Mouse (Mus musculus): Measurements from ENCODE around the gene Tmem101. TPM values are rescaled to one million over a fixed set of nuclear protein-coding genes. Genes with fewer than 3 reads are reported as not detected.

Tmem101 gene
- 10 to 100 TPM; 13.7 to 14.7 TPM for total RNA-seq (2021)

DNA sequence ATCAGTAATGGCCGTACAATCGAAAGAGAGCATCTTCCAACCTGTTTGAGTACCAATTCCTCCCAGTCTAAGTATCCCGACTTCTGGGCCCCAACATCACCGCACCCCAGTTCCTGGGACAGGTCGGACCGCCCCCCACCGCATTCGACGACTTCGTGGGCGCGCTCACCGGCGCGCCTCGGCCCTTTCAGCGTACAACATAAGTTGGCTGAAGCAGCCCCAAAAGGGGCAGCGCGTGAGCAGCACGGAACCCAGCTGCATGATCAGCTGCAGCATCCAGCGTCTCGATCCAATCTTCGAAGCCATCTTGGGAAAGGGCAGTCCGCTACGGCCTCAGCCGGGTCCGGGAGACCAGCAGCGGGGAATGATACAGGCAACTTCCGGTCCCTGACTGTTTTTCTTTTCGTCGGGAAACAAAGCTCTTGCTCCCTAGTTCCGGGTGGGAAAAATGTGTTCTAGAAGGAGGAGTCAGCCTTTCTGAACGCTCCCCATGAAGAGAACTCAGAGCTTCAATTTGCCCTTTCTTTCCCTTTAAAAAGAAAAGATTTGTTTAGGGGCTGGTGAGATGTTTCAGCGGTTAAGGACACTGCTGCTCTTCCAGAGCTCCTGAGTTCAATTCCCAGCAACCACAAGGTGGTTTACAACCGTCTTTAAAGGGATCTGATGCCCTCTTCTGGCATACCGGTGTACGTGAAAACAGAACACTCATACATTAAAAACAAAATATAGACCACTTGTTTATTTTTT is at the start of gene Tmem101:
TSS of gene Tmem101 (minus strand) at position 366 of the 747 bp plus-strand sequence.
- peak; percentile 94 to 97 for DNase-seq
- intact Hi-C loops (cut with DNase I) = loop anchor here (2.0 to 5.0 kb wide), 2 partner anchors 67 to 111 kb away; partner anchors contain the start of gene Asb16

DNA sequence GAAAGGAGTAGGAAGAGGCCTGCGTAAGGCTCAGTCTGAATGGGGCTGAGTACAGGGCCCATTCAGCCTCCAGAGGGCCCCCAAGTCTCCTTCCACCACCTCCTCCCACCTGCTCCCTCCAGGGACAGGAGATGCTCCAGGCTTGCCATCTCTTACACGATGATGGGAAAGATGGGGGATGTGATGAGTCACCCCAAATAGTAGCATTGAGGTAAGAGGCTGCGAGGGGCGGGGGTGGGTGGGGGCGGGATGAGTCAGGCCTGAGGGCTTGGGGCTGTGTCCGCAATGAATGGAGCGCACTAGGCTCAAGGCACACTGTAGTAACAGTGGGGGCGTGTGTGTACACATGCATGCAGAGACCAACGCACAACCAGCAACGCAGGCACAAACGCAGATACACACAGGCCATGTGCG is 45.2 kb upstream of the Tmem101 start:
- intact Hi-C loops (cut with DNase I) = no loop called here

DNA sequence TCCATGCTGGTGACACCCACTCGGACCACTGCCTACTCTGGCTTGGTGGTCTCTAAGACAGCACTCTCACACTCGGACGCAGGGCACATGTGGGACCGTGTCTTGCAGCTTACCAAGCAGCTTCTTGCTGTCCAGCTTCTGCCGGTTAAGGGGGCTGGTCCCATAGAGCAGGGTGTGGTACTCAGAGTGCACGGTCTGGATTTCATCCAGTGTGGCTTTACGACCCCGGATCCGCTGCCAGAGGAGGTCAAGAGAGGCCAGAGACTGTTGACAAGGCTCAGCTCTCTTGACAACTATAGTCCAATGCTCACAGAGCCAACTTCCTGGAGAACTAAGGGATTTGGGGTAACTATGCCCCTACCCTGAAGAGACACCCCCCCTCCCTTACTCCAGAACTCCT is 43.7 kb upstream of the Tmem101 start:
- intact Hi-C loops (cut with DNase I) = no loop called here
- DNase-seq = no peak

More for the DNA sequence above, 45.2 kb upstream of the Tmem101 start:
- DNase-seq = no peak

DNA sequence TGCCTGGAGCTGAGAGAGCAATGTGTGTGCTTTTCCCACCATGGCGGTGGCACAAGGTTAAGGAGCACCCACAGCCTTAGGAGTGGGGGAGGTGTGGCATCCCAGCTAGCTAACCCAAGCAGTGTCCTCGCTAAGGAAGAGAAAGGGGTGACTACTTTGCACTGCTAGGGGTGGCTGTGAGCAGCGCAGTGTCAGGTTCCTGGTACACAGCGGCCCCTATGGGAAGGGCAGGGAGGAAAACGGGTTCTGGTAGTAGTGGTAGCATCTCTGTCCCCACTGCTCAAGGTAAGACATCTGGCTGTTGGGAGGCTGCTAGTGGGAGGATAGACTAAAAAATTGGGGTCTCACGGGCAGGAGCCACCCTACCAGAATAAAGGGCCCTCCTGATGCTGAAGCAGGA is 42.0 kb upstream of the Tmem101 start:
- no peak for DNase-seq
- intact Hi-C loops (cut with DNase I) = no loop called here

DNA sequence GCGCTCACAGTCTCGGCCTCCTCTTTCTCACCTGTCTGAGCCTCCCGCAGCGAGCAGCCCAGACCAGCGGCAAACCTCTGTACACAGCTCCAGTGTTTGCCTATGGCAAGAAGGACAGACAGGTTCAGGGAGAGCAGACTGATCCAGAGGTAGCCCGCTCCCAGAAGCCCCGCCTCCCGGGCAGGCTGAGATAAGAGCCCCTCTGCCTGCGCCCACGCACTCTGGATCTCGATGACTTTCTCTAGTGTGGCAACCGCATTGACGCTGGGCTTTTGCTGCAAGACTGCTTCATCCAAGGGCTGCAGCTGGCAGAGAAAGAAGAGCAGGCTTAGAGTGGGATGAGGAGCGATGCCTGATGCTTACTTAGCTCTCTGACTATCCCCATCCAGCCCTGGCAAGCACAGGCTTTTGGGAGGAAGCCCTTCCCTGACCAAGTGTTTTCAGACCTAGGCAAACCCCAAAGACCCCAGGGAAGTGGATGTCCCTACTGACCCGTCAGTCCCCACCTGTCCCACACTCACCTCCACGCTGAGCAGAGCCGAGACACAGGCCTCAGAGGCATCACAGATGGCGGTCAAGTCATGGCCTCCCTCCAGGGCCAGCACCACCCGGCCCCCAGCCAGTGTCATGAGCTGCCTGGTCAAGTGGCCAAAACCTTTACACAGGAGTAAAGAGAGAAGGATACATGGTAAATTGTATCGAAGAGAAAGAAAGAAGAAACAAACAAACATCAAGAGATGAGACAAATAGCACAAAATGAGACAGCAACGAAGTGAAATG is 40.0 kb upstream of the Tmem101 start:
- intact Hi-C loops (cut with DNase I) = no loop called here
- DNase-seq = no peak

DNA sequence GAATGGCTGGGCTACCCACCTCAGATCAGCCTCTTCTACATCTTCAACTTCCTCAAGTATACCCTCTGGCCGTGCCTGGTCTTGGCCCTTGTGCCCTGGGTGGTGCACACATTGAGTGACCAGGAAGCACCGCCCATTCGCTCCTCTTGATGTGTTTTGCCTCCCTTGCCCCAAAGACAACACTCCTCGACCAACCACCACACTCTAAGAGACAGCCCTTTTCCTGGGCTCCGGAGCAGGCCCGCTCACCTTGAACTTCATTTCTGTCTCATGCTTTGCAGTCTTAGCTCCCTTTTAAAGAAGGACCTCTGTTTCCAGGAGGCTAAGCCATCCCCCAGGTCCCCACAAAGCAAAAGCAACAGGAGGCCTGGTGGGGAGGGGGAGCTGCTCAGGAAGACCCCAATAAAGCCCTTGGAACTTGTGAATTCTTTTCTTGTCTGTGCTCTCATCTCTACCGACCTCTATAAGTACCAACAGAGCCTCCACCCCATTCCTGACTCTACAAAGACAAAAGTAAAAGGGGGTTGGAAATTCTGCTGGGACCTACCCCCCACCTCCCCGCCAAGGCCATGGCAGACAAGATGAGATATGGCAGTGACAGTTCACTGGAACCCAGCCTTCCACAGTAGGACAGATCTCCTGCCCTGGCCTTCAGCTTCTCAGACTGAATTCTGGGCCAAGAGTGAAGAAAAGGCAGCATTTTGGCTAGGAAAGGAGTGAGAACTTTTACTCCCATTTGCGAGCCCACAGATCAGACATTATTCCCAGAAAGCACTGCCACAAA is 37.6 kb upstream of the Tmem101 start:
- DNase-seq = no peak
- intact Hi-C loops (cut with DNase I) = no loop called here

DNA sequence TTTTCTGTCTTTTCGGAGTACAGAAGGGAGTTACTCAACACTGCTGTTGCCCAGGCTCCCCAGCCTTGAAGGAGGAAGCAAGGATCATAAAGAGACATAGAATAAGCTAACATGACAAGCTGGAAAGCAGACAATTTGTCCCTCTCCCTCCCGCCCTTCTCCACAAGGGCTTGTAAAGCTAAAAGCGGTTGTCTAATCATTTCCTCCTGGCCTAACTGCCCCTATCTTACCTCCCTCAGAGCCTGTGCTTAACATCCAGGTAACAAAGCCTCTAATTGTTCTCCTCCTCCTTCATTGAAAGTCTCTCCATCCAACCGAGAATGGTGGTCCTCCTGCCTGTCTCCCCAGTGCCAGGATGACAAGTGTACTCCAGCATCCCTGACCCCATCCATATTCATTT is 34.6 kb upstream of the Tmem101 start:
- DNase-seq = no peak
- intact Hi-C loops (cut with DNase I) = no loop called here

DNA sequence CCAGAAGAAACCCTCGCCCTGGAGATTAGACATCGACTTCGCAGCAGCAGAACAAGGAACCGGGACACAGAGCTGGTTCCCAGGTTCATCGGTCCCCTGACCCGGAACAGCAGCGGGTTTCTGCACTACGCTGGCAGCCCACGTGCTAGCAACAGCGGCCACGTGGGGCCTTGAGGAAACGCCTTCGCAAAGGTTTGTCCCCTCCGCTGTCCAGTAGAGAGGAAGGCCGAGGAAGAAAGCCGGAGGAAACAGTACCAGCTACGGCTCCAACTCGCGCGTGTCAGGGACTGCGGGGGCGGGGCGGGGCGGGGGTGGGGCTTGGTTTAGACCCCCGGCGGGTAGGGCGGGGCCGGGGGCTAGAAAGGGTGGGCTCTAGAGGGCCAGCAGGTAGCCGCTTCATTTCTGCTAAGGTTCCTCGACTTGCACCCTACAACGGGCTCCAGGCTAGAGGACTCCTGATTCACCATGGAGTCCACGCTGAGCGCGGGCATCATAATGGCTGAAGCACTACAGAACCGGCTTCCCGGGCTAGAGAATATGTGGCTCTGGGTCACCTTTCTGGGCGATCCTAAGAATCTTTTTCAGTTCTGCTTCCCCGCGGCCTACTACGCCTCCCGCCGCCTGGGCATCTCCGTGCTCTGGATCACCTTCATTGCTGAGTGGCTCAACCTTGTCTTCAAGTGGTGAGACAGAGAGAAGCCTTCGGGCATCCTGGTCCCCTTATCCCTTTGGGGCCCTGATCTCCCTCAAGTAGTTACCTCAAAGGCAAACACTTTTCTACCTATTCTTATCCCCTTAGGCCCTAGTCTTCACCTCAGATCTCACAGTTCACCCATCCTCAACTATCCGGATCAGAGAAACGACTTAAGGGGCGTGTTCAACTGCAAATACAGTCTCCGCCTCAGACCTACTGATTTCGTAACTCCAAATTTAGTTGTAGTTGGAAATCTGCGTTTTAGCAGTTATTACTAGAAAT is 33.5 kb upstream of the Tmem101 start, which contains the start of gene G6pc3:
TSS of gene G6pc3 (plus strand) at position 160 of the 976 bp plus-strand sequence.
- DNase-seq = peak; percentile 92 to 95
- intact Hi-C loops (cut with DNase I) = no loop called here

DNA sequence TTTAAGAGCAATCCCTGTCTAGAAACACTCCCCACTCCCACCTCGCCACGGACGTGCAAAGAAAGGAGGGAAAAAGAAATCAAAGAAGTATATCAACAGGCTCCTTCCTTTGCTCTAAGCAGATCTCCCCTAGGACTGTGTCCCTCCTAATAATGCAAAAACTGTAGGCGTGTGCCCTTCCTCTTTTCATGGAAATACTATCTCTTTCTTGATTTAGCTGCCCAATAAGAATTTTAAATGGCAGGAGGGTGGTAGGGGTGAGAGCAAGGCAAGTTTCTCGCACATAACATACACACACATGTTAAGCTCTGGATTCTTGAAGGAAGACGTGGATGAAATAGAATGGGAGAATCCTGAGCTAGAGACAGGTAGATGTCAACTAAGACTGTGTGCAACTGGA is 32.8 kb upstream of the Tmem101 start:
- intact Hi-C loops (cut with DNase I) = no loop called here
- DNase-seq = no peak

DNA sequence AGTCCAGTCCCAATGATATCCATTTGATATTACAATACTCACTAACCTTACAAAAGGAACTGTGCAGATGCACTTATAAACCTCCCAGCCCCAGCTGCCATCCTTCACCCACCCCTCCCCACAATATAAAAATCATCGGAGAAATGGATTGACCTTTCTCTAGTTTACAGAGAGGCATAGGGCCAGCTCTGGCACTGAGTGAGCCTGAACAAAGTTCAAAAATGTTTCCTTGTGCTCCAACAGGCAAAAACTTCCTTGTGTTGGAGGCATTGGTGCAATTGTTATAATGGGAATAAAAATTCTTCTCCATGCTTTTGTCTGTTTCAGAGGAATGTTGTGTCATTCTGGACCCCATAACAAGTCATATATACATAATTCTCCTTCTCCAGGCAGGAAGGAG is 30.0 kb upstream of the Tmem101 start:
- intact Hi-C loops (cut with DNase I) = no loop called here
- no peak for DNase-seq

DNA sequence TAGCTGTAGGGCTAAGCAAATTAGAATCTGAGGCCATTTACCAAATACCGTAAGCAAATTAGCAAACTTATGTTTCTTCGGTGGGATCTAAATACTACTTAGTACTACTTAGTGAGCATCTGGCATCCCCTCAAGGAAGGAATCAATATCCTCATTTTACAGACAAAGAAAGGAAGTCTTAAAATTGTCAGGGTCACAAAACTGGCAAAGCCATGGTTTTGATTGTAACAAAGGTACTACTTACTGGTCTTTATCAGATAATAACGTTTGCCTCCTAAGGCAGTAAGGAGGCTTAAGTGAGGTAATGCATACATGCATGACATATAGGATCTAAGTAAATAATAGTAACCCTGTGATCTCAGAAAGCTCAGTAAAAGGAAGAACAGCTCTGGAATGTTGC is 29.5 kb upstream of the Tmem101 start:
- DNase-seq = no peak
- intact Hi-C loops (cut with DNase I) = loop anchor here (2.0 kb wide), 1 partner anchor 39 kb away; no protein-coding TSS in a partner anchor

DNA sequence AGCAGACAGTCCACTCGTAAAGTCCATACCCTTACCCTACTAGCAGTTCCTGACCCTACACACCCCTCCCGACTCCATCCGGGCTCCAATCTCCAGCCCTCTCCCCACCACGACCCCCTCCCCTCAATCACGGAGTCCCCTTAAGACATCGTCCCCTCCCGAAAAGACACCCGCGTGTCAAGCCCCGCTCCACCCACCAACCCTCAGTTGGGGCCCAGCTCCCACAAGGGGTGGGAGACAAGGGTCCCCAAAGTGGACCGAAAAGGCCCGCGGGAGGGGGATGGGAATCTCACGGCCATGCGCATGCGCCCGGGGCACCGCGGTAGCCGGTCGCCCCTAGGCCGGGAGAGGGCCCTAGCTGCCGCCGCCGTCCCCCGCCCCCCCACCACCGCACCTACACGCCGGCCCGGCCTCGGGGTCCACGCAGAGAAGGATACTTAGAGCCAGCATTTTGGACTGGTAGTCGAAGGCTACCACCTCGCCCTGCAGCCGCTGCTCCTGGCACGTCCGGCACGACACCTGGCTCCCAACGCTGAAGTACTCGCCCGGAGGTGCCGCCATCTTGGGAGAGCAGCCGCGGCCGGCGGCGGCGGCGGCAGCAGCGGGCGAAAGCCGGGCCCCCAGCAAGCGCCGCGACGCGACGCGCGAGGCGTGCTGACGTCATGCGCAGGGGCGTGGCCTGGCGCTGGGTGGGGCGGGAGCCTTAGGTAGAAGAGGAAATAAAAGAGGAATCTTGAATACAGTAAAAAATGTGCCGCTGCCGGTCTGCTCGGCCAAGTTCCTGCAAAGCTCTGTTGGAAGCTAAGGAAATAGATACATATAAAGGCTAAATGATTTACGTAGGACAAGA is 28.7 kb upstream of the Tmem101 start, which contains the start of gene Lsm12:
TSS of gene Lsm12 (minus strand) at position 651 of the 850 bp plus-strand sequence.
- DNase-seq = peak; percentile 96 to 98
- intact Hi-C loops (cut with DNase I) = loop anchor here (2.0 kb wide), 1 partner anchor 40 kb away; no protein-coding TSS in a partner anchor

DNA sequence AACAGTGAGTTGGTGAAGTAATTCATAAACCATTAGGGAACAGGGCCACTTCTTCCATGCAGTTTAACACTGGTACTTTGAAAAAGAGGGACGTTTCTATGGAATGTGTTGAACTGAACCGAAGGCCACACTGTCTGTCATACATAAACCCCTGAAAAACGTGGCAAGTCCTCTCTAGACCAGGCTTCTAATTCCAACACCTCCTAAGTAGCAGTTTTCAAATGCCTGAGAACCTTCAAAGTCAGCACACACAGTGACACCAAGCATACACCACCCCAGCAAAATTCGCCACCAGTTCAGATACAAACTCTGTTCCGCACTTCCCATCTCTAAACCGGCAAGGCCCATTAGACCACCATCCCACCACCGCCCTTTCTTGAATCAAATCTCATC is 28.0 kb upstream of the Tmem101 start:
- DNase-seq = no peak
- intact Hi-C loops (cut with DNase I) = loop anchor here (2.0 kb wide), 1 partner anchor 41 kb away; no protein-coding TSS in a partner anchor

DNA sequence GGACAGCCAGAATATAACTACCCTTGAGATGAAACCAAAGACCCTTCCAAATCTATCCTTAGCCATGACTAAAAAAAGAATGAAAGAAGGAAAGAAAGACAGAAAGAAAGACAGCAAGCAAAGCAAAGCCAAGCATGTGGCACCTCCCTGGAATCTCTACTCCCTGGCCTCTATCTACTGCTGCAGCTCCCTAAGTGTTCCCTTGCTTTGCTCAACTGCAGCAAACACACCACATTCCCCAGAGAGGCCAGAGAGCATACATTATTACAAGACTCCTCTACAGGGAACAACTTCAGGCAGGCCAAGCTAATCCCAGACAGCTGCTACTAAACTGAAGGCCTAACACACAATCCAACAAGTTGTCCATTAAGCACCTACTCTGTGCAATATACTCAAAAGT is 23.6 kb upstream of the Tmem101 start:
- intact Hi-C loops (cut with DNase I) = no loop called here
- DNase-seq = no peak

DNA sequence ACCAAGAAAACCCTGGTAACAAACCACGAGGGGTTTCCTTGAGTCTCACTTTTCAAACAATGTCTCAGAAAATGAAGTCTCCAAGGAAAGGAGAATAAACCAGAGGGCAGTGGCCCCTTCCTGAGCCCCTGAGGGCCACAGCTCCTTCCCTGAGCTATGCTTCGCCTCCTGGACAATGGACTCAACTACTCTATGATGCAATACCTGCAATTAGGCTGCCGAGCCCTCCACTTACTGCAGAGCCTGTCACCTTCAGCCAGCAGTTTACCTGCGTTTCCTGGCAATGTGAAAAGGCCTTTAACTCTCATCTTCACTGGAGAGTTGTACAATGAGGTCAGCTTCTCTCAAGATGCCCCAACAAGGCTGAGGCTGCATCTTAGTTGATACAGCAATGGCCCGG is 12.5 kb upstream of the Tmem101 start:
- DNase-seq = no peak
- intact Hi-C loops (cut with DNase I) = no loop called here

DNA sequence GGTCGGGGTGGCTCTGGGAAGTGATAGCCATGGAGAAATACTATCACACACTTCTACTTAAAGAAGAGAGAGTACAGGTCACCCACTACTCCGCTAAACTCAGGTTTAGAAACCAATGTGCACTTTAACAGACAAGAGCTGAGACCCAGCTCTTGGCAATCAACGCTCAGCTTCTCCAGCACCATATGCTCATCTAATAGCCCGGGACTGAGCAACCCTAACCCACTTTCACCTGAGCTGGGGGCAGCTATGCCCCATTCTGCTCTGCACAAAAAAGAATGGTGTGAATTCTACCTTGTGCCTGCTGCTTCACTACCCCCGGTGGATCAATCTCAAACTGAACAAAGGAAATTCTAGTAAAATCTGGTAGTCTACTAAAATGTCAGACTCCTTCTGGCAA is 11.3 kb upstream of the Tmem101 start:
- no peak for DNase-seq
- intact Hi-C loops (cut with DNase I) = no loop called here

DNA sequence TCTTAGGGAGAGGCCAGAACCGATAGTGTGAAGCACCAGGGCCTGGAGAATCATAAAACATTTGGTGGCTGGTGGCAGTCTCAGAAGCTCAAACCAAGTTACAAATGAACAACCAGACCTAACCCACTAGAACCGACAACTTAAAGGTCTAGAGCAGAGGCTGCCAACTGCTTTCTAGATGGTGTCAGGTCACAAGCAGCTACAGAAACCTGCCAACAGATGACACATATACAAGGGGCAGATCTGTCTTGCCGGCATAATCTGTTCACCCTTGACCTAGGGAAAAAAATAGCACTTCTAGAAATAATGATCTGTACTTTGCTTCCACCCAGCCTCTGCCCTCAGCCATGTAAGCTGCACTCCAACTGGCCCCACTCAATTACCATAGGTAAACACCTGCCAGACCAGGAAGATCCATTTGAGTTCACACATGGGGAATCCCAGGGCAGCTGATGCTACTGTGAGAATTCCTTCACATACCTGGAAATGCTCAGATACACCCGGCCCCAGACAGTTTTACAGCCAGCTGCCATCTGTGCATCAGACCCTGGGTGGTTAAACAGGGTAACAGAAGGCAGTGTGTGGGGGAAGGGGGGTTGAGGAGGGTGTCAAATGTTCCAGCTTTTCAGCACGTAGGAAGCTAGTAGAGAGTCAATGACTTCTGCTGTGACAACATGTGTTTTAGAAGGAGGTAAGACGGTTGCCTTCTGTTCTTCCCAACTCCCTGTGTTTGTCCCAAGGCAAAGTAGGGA is 9.9 kb upstream of the Tmem101 start:
- DNase-seq = no peak
- intact Hi-C loops (cut with DNase I) = no loop called here

DNA sequence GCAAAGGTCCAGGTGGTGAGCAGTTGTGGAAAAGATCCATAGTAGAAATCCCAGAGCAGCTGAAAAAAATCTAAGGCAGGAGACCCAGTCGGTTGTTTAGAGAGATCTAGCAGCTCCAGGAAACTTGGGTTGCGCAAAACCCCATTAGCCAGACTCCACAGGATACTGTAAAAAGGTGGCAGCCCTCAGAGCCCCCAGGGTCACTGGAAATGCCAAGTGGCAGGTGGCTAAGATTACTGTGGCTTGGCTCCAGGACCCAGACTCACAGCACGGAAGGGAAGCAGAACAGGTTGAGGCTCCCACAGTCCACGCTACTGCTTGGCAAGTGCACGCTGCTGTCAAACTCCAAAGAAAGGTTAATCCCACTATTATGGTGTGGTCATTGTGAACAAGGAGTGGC is 3.6 kb upstream of the Tmem101 start:
- no peak for DNase-seq
- intact Hi-C loops (cut with DNase I) = loop anchor here (5.0 kb wide), 1 partner anchor 108 kb away; the partner anchor contains the start of gene Asb16
